Mouse (Mus musculus): Measurements from ENCODE around the gene Psmb5. TPM values are rescaled to one million over a fixed set of nuclear protein-coding genes. Genes with fewer than 3 reads are reported as not detected.

The Psmb5 gene
- total RNA-seq, 2 experiments from 2014 or later = 211 to 215 TPM

Small RNAs within 50 kb of the gene (microRNA-seq; reads per million reads assigned to microRNA genes)
- gene Mir686 (0 reads per million in 2 experiments), gene Mir6948 (0 to 1.4 reads per million in 2 experiments)

Other genes starting within 250 kb of the Psmb5 start
- gene Slc7a7, start 200.2 kb downstream of the Psmb5 start, total RNA-seq (2021) = 1 to 10 TPM; 2.4 to 2.5 TPM
- gene Mrpl52, start 191.1 kb downstream of the Psmb5 start, total RNA-seq (2021) = 10 to 100 TPM; 92.7 to 96.6 TPM
- gene Mmp14, start 186.4 kb downstream of the Psmb5 start, total RNA-seq (2021) = 10 to 100 TPM; 20.0 to 29.8 TPM
- 10 to 100 TPM; 40.3 to 45.1 TPM for gene Lrp10, start 153.9 kb downstream of the Psmb5 start, total RNA-seq (2021)
- 10 to 100 TPM; 31.3 to 33.2 TPM for gene Rem2, start 141.9 kb downstream of the Psmb5 start, total RNA-seq (2021)
- gene Prmt5, start 100.5 kb downstream of the Psmb5 start, total RNA-seq (2021) = 10 to 100 TPM; 74.9 to 75.2 TPM
- 1 to 10 TPM; 4.1 to 4.2 TPM for gene Haus4, start 63.4 kb downstream of the Psmb5 start, total RNA-seq (2021)
- gene Ajuba, start 40.5 kb downstream of the Psmb5 start, total RNA-seq (2021) = 1 to 10 TPM; 2.6 to 3.2 TPM
- gene 4931414P19Rik, start 12.0 kb downstream of the Psmb5 start, total RNA-seq (2021) = 1 to 10 TPM; 4.3 to 5.6 TPM
- under 1 TPM; 0.35 to 0.38 TPM for gene Psmb11, start 3.4 kb upstream of the Psmb5 start, total RNA-seq (2021)
- gene Gm17606, start 22.9 kb upstream of the Psmb5 start, total RNA-seq (2021) = not detected
- 10 to 100 TPM; 20.5 to 21.0 TPM for gene Cdh24, start 23.3 kb upstream of the Psmb5 start, total RNA-seq (2021)
- gene 1700123O20Rik, start 68.2 kb upstream of the Psmb5 start, total RNA-seq (2021) = 10 to 100 TPM; 25.8 to 27.8 TPM
- 100 to 1,000 TPM; 210 to 221 TPM for gene Acin1, start 68.9 kb upstream of the Psmb5 start, total RNA-seq (2021)
- under 1 TPM in 1 of 2 experiments, not detected in 1; 0.21 TPM for gene Gm29776, start 80.8 kb upstream of the Psmb5 start, total RNA-seq (2021)
- gene Cebpe, start 94.2 kb upstream of the Psmb5 start, total RNA-seq (2021) = not detected
- gene Slc7a8, start 163.9 kb upstream of the Psmb5 start, total RNA-seq (2021) = 10 to 100 TPM; 66.1 to 66.2 TPM
- gene Rnf212b, start 196.1 kb upstream of the Psmb5 start, total RNA-seq (2021) = not detected

Data from layer of hippocampus, postnatal 14 days (tissue).